Mouse (Mus musculus) mature B cell (primary cell): ENCODE data around the gene Xcr1.

ENCODE experiments used
- in situ Hi-C: fragments of 300-500 bp; cut with MboI; formaldehyde crosslinking; loops from 2 replicates; pipeline ENCODE4 v1.14.3; 2019

Xcr1 gene

GRCm38 (mm10) chr9:123814821-123815220, 47.0 kb downstream of the Xcr1 start:
- in situ Hi-C loops: no loop called here

- in situ Hi-C loops: no loop called here
These were observed 47.5 kb downstream of the Xcr1 start for GRCm38 (mm10) chr9:123814326-123814725.

DNA sequence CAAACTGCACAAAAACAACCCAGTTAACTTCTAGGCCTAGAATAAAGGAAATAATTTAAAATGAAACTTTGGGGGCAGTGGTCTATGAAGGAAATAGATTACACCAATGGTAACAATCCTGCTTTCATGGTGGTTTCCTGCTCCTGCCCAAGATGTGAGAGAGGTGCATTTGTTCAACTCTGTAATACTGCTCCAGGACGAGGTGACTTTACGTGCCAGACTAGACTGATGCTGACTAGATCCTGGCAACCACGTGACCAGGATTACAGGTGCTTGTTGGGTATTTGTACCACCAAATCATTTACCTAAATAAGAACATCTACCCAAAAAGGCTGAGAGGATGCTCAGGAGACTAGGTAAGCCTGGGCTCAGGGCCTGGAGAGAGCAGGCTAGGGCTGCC, 50.0 kb downstream of the Xcr1 start:
- in situ Hi-C loops: no loop called here

- in situ Hi-C loops: no loop called here
These were observed 53.2 kb downstream of the Xcr1 start for GRCm38 (mm10) chr9:123808583-123808982.

- in situ Hi-C loops: no loop called here
These were observed 55.6 kb downstream of the Xcr1 start, which contains the start of gene Cxcr6 for GRCm38 (mm10) chr9:123806267-123806666. TSS of gene Cxcr6 (plus strand) at chr9:123806475.

- in situ Hi-C loops: no loop called here
These were observed 56.6 kb downstream of the Xcr1 start for GRCm38 (mm10) chr9:123805241-123805640.

DNA sequence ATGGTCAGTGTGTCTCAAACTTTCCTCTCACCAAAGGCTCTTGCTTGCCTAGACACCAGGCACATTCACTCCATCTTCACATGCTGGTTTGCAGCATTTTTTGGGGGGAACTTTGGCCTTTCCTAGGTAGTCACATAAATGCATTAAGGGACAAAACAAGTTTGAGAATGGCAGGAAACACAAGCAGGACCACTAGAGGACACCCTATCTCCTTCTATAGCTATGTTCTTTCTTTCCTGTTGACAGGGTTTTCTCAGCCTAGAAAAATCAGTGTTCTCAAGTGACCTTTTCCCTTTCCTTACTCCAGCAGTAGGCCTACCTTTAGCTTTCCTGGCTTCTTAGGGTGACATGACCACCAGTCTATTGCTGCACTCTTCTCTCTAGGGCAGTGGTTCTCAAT, 58.9 kb downstream of the Xcr1 start:
- in situ Hi-C loops: no loop called here

DNA sequence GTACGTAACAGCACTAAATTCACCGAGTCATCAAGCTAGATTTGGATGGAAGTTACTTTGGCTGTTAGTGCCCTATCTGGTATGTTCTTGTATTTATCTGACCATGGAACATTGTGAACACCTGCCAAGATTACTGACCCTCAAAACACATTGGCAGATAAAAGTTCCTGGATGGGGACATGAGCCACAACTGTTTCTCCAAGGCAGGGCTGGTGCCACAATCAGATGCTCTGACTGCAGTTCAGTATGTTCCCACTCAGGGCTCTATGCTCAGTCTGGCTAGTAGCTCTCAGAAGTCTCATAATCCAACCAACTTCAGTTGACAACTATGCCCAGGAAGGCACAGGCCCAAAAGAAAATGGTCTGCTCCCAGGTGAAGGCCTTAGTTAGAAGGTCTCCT, 59.4 kb downstream of the Xcr1 start:
- in situ Hi-C loops: no loop called here
